Mouse (Mus musculus) limb, embryonic 15.5 days (tissue): ENCODE measurements around the gene Msln. TPM values are rescaled to one million over a fixed set of nuclear protein-coding genes. Genes with fewer than 3 reads are reported as not detected.

ENCODE experiments used
- ATAC-seq: fragments of 200-750 bp; cut with Nextera tagmentation; 2 replicates; pipeline ENCODE4 v1.8.0; 2017; ENCODE audit warnings: low read depth, moderate TSS enrichment; ENCODE audit not compliant: insufficient number of reproducible peaks, low FRiP score, low TSS enrichment
- H3K27ac ChIP-seq: fragments of 300-500 bp; sonication (generic); 2 replicates; pipeline ENCODE4 v1.5.1; 2015; ENCODE audit warnings: moderate library complexity, mild to moderate bottlenecking, inconsistent platforms
- H3K27me3 ChIP-seq: fragments of 300-500 bp; sonication (generic); 2 replicates; pipeline ENCODE4 v1.6.1; 2015; ENCODE audit warnings: inconsistent platforms
- H3K36me3 ChIP-seq: fragments of 300-500 bp; sonication (generic); 2 replicates; pipeline ENCODE4 v1.6.1; 2015; ENCODE audit warnings: inconsistent platforms
- H3K4me1 ChIP-seq: fragments of 300-500 bp; sonication (generic); 2 replicates; pipeline ENCODE4 v1.6.1; 2015; ENCODE audit warnings: inconsistent platforms
- H3K4me2 ChIP-seq: fragments of 300-500 bp; sonication (generic); 2 replicates; pipeline ENCODE4 v1.6.1; 2015; ENCODE audit warnings: mild to moderate bottlenecking, inconsistent platforms
- H3K4me3 ChIP-seq: fragments of 300-500 bp; sonication (generic); 2 replicates; pipeline ENCODE4 v1.5.1; 2015; ENCODE audit warnings: mild to moderate bottlenecking, inconsistent platforms
- H3K9ac ChIP-seq: fragments of 300-500 bp; sonication (generic); 2 replicates; pipeline ENCODE4 v1.6.1; 2015; ENCODE audit warnings: inconsistent platforms
- H3K9me3 ChIP-seq: fragments of 300-500 bp; sonication (generic); 2 replicates; pipeline ENCODE4 v1.6.1; 2016; ENCODE audit warnings: inconsistent platforms
- WGBS: fragments of 180-500 bp; shearing (Covaris S2); methylation state at CpG from one replicate; pipeline ENCODE4 v1.1.7; 2015; 5-methylcytosine and 5-hydroxymethylcytosine counted together
- microRNA-seq: library from miRNA; unstranded; fragments of <30 nt; microRNA quantifications from one replicate; pipeline ENCODE4, GENCODE M21; 2016
- polyA plus RNA-seq: library from polyadenylated mRNA; unstranded; fragments of >200 nt; fragmentation: Nextera tagmentation; extraction: Ambion mirVana; gene quantifications from 2 replicates; pipeline ENCODE4 v1.2.1, GENCODE M21; 2015

The Msln gene
- polyA plus RNA-seq, 1 experiment from 2014 or later: 38.4 TPM

- H3K36me3 ChIP-seq: peaks cover 31% of the 10 kb centered on the region
- H3K9ac ChIP-seq: peak within 1 kb of the TSS; percentile 21
- 0 out of 2 replicates have a peak, but pooled peaks have one; percentile 17 for ATAC-seq
- peak within 1 kb of the TSS; percentile 60 for H3K4me2 ChIP-seq
- H3K4me3 ChIP-seq: peak within 1 kb of the TSS; percentile 36
- WGBS: 2% methylated on average over 43 of the region's 45 CpGs
- H3K4me1 ChIP-seq: peaks cover 18% of the 10 kb centered on the region
- peaks cover 34% of the 10 kb centered on the region for H3K27me3 ChIP-seq
- no peaks in the 10 kb centered on the region for H3K9me3 ChIP-seq
- H3K27ac ChIP-seq: no peak within 1 kb of the TSS
Measured at GRCm38 (mm10) chr17:25716711-25717637, 37.2 kb downstream of the Msln start, which contains the start of gene Gng13. Gene Gng13, plus strand, starts transcription at chr17:25717171.

- no peak for ATAC-seq
- Histone ChIP-seq H3K4me1 (peaks cover 18% of the 10 kb centered on the region), H3K4me2 (no peak overlapping the region), H3K9ac (no peak overlapping the region), H3K9me3 (no peaks in the 10 kb centered on the region), H3K36me3 (peaks cover 27% of the 10 kb centered on the region), H3K27me3 (peaks cover 34% of the 10 kb centered on the region), H3K4me3 (no peak overlapping the region), H3K27ac (no peak overlapping the region)
- 3% methylated on average over 6 of the region's 6 CpGs for WGBS
Measured at GRCm38 (mm10) chr17:25716130-25716529, 38.0 kb downstream of the Msln start.

GRCm38 (mm10) chr17:25715627-25716026, 38.6 kb downstream of the Msln start:
- Histone ChIP-seq H3K4me3 (no peak overlapping the region), H3K4me1 (peaks cover 18% of the 10 kb centered on the region), H3K9ac (no peak overlapping the region), H3K27ac (no peak overlapping the region), H3K27me3 (peaks cover 34% of the 10 kb centered on the region), H3K9me3 (no peaks in the 10 kb centered on the region), H3K36me3 (peaks cover 22% of the 10 kb centered on the region), H3K4me2 (no peak overlapping the region)
- no peak for ATAC-seq
- 41% methylated on average over 3 of the region's 3 CpGs for WGBS

- no peak overlapping the region for H3K4me3 ChIP-seq
- no peak overlapping the region for H3K4me2 ChIP-seq
- no peaks in the 10 kb centered on the region for H3K36me3 ChIP-seq
- no peak for ATAC-seq
- 72% methylated on average over 4 of the region's 4 CpGs for WGBS
- peaks cover under 1% of the 10 kb centered on the region; the same call in 1 of the 2 replicates for H3K4me1 ChIP-seq
- no peak overlapping the region for H3K27ac ChIP-seq
- no peaks in the 10 kb centered on the region for H3K9me3 ChIP-seq
- peaks cover 8% of the 10 kb centered on the region for H3K27me3 ChIP-seq
- no peak overlapping the region for H3K9ac ChIP-seq
Measured at GRCm38 (mm10) chr17:25711136-25711535, 43.0 kb downstream of the Msln start.

- H3K4me2 ChIP-seq: no peak overlapping the region
- H3K36me3 ChIP-seq: no peaks in the 10 kb centered on the region
- no peaks in the 10 kb centered on the region for H3K4me1 ChIP-seq
- no peak overlapping the region for H3K9ac ChIP-seq
- H3K9me3 ChIP-seq: no peaks in the 10 kb centered on the region
- H3K27me3 ChIP-seq: no peaks in the 10 kb centered on the region; the same call in 1 of the 2 replicates
- H3K27ac ChIP-seq: no peak overlapping the region
- 89% methylated on average over 2 of the region's 2 CpGs for WGBS
- no peak overlapping the region for H3K4me3 ChIP-seq
- ATAC-seq: no peak
Measured at GRCm38 (mm10) chr17:25709994-25710393, 44.2 kb downstream of the Msln start.

- 0 out of 2 replicates have a peak, but pooled peaks cover 6% of the 10 kb centered on the region for H3K27me3 ChIP-seq
Measured at GRCm38 (mm10) chr17:25700863-25701496, 53.2 kb downstream of the Msln start.

More at GRCm38 (mm10) chr17:25700863-25701496, 53.2 kb downstream of the Msln start:
- Histone ChIP-seq H3K27ac (no peak overlapping the region), H3K36me3 (no peaks in the 10 kb centered on the region), H3K4me1 (no peaks in the 10 kb centered on the region), H3K9me3 (no peaks in the 10 kb centered on the region), H3K4me2 (no peak overlapping the region), H3K4me3 (no peak overlapping the region), H3K9ac (no peak overlapping the region)
- 55% methylated on average over 9 of the region's 9 CpGs for WGBS
- ATAC-seq: no peak

Small RNA genes lying within 50 kb of the gene (microRNA-seq; reads per million reads assigned to microRNA genes)
- gene Gm25083 (not detected), gene Mir6966 (0.61 reads per million)

Other genes starting within 250 kb of the Msln start
- 10.9 and 14.7 TPM in 2 replicates for gene Sox8, start 183.7 kb downstream of the Msln start, polyA plus RNA-seq
- gene Lmf1, start 175.3 kb downstream of the Msln start, polyA plus RNA-seq: 28.8 and 30.5 TPM in 2 replicates
- gene Gng13, start 37.2 kb downstream of the Msln start, polyA plus RNA-seq: 4.8 and 6.1 TPM in 2 replicates
- 20.9 and 21.2 TPM in 2 replicates for gene Chtf18, start 27.0 kb downstream of the Msln start, polyA plus RNA-seq
- gene Rpusd1, start 26.7 kb downstream of the Msln start, polyA plus RNA-seq: 22.8 and 23.3 TPM in 2 replicates
- gene Mslnl, start 18.3 kb downstream of the Msln start, polyA plus RNA-seq: 0.13 and 0.17 TPM in 2 replicates
- gene Narfl, start 19.4 kb upstream of the Msln start, polyA plus RNA-seq: 26.7 and 27.2 TPM in 2 replicates
- 53.2 and 54.4 TPM in 2 replicates for gene Haghl, start 31.3 kb upstream of the Msln start, polyA plus RNA-seq
- 0.09 and 0.14 TPM in 2 replicates for gene Ccdc78, start 32.2 kb upstream of the Msln start, polyA plus RNA-seq
- gene Fam173a, start 38.5 kb upstream of the Msln start, polyA plus RNA-seq: 85.7 and 95.6 TPM in 2 replicates
- 0.56 and 0.58 TPM in 2 replicates for gene AC134908.4, start 41.3 kb upstream of the Msln start, polyA plus RNA-seq
- gene Metrn, start 42.8 kb upstream of the Msln start, polyA plus RNA-seq: 39.1 and 40.0 TPM in 2 replicates
- 2.0 and 2.7 TPM in 2 replicates for gene Fbxl16, start 54.7 kb upstream of the Msln start, polyA plus RNA-seq
- 24.6 and 26.5 TPM in 2 replicates for gene Wdr24, start 69.2 kb upstream of the Msln start, polyA plus RNA-seq
- 47.2 and 48.9 TPM in 2 replicates for gene Jmjd8, start 74.5 kb upstream of the Msln start, polyA plus RNA-seq
- 346 and 387 TPM in 2 replicates for gene Stub1, start 79.0 kb upstream of the Msln start, polyA plus RNA-seq
- gene Rhbdl1, start 82.9 kb upstream of the Msln start, polyA plus RNA-seq: 1.8 and 2.6 TPM in 2 replicates
- 1.8 and 2.6 TPM in 2 replicates for gene Gm20683, start 87.4 kb upstream of the Msln start, polyA plus RNA-seq
- 21.9 and 25.4 TPM in 2 replicates for gene Rhot2, start 90.5 kb upstream of the Msln start, polyA plus RNA-seq
- 16.8 and 21.3 TPM in 2 replicates for gene Wdr90, start 107.1 kb upstream of the Msln start, polyA plus RNA-seq
- gene Mcrip2, start 114.4 kb upstream of the Msln start, polyA plus RNA-seq: 16.7 and 22.2 TPM in 2 replicates
- gene Mettl26, start 120.7 kb upstream of the Msln start, polyA plus RNA-seq: 45.3 and 48.0 TPM in 2 replicates
- 0.63 and 0.65 TPM in 2 replicates for gene Wfikkn1, start 126.5 kb upstream of the Msln start, polyA plus RNA-seq
- 30.7 and 35.2 TPM in 2 replicates for gene Rab40c, start 165.3 kb upstream of the Msln start, polyA plus RNA-seq
- 45.7 and 47.8 TPM in 2 replicates for gene Pigq, start 190.6 kb upstream of the Msln start, polyA plus RNA-seq
- 0.42 TPM in 1 of 2 replicates, not detected in the other for gene Nhlrc4, start 190.6 kb upstream of the Msln start, polyA plus RNA-seq
- gene A930017K11Rik, start 198.2 kb upstream of the Msln start, polyA plus RNA-seq: 0.06 and 0.14 TPM in 2 replicates
- 24.5 and 29.0 TPM in 2 replicates for gene Capn15, start 231.4 kb upstream of the Msln start, polyA plus RNA-seq